Mouse (Mus musculus) brown adipose tissue, adult 24 weeks (tissue): ENCODE data around the gene Aig1. TPM values are rescaled to one million over a fixed set of nuclear protein-coding genes. Genes with fewer than 3 reads are reported as not detected.

Experiments used
- H3K27ac ChIP-seq: fragments of 200-500 bp; replicated peaks from 2 replicates; pipeline ENCODE4 v1.5.1; 2012; ENCODE audit warnings: low read depth, mild to moderate bottlenecking, low read length
- H3K4me1 ChIP-seq: fragments of 200-500 bp; 2 replicates; pipeline ENCODE4 v1.6.1; 2012; ENCODE audit warnings: low read length, mixed read lengths; ENCODE audit not compliant: control insufficient read depth, insufficient read depth, insufficient read length
- H3K4me3 ChIP-seq: fragments of 200-500 bp; 2 replicates; pipeline ENCODE4 v1.5.1; 2012; ENCODE audit warnings: low read depth, mild to moderate bottlenecking, low read length, moderate library complexity; ENCODE audit not compliant: insufficient read depth
- polyA plus RNA-seq: library from polyadenylated mRNA; stranded (reverse); fragments of >200 nt; gene quantifications from 2 replicates; pipeline ENCODE4 v1.2.4, GENCODE M21; 2012; ENCODE audit not compliant: missing spikeins, insufficient read depth, insufficient read length

Gene Aig1
- polyA plus RNA-seq, 1 experiment: 25.0 TPM

- no peak overlapping the region for H3K4me3 ChIP-seq
- H3K27ac ChIP-seq: 0 out of 2 replicates have a peak overlapping the region, but pooled peaks have one; percentile 2
- H3K4me1 ChIP-seq: peaks cover 21% of the 10 kb centered on the region
These were observed 183.4 kb downstream of the Aig1 start for GRCm38 (mm10) chr10:13685366-13685765.

- Histone ChIP-seq H3K4me3 (no peak overlapping the region), H3K4me1 (peaks cover 21% of the 10 kb centered on the region), H3K27ac (no peak overlapping the region)
These were observed 184.3 kb downstream of the Aig1 start for GRCm38 (mm10) chr10:13684452-13684851.

- Histone ChIP-seq H3K4me1 (peaks cover 17% of the 10 kb centered on the region), H3K4me3 (no peak overlapping the region), H3K27ac (no peak overlapping the region)
These were observed 186.2 kb downstream of the Aig1 start for GRCm38 (mm10) chr10:13682565-13682964.

GRCm38 (mm10) chr10:13677440-13677839 lies 191.3 kb downstream of the Aig1 start:
- no peak overlapping the region for H3K27ac ChIP-seq
- no peaks in the 10 kb centered on the region; the same call in 1 of the 2 replicates for H3K4me1 ChIP-seq
- no peak overlapping the region for H3K4me3 ChIP-seq

- Histone ChIP-seq H3K4me1 (no peaks in the 10 kb centered on the region; the same call in 1 of the 2 replicates), H3K4me3 (no peak overlapping the region), H3K27ac (no peak overlapping the region)
These were observed 193.8 kb downstream of the Aig1 start for GRCm38 (mm10) chr10:13675033-13675379.

- no peak overlapping the region for H3K4me3 ChIP-seq
- no peak overlapping the region for H3K27ac ChIP-seq
- no peaks in the 10 kb centered on the region; the same call in 1 of the 2 replicates for H3K4me1 ChIP-seq
These were observed 194.3 kb downstream of the Aig1 start for GRCm38 (mm10) chr10:13674304-13675032.

GRCm38 (mm10) chr10:13667166-13667696 lies 201.5 kb downstream of the Aig1 start:
- Histone ChIP-seq H3K4me3 (no peak overlapping the region), H3K27ac (peak overlapping the region; percentile 93), H3K4me1 (peaks cover 7% of the 10 kb centered on the region; the same call in 1 of the 2 replicates)

- H3K4me1 ChIP-seq: peaks cover 7% of the 10 kb centered on the region; the same call in 1 of the 2 replicates
- H3K27ac ChIP-seq: no peak overlapping the region
- H3K4me3 ChIP-seq: no peak overlapping the region
These were observed 205.3 kb downstream of the Aig1 start for GRCm38 (mm10) chr10:13663476-13663875.

GRCm38 (mm10) chr10:13659778-13660177 lies 209.0 kb downstream of the Aig1 start:
- no peak overlapping the region for H3K27ac ChIP-seq
- H3K4me1 ChIP-seq: no peaks in the 10 kb centered on the region
- no peak overlapping the region for H3K4me3 ChIP-seq

GRCm38 (mm10) chr10:13653739-13654462 lies 214.9 kb downstream of the Aig1 start:
- no peak overlapping the region for H3K27ac ChIP-seq
- H3K4me1 ChIP-seq: peaks cover 5% of the 10 kb centered on the region; the same call in 1 of the 2 replicates
- H3K4me3 ChIP-seq: no peak overlapping the region

GRCm38 (mm10) chr10:13653326-13653725 lies 215.5 kb downstream of the Aig1 start:
- H3K4me3 ChIP-seq: no peak overlapping the region
- no peak overlapping the region for H3K27ac ChIP-seq
- peaks cover 5% of the 10 kb centered on the region; the same call in 1 of the 2 replicates for H3K4me1 ChIP-seq

GRCm38 (mm10) chr10:13652061-13652460 lies 216.7 kb downstream of the Aig1 start:
- Histone ChIP-seq H3K4me1 (peaks cover 5% of the 10 kb centered on the region; the same call in 1 of the 2 replicates), H3K27ac (no peak overlapping the region), H3K4me3 (no peak overlapping the region)

- no peak overlapping the region for H3K4me3 ChIP-seq
- no peak overlapping the region for H3K27ac ChIP-seq
- no peaks in the 10 kb centered on the region for H3K4me1 ChIP-seq
These were observed 227.0 kb downstream of the Aig1 start for GRCm38 (mm10) chr10:13641750-13642149.

GRCm38 (mm10) chr10:13631796-13632195 lies 237.0 kb downstream of the Aig1 start:
- H3K27ac ChIP-seq: peak overlapping the region; percentile 42
- H3K4me1 ChIP-seq: no peaks in the 10 kb centered on the region
- no peak overlapping the region for H3K4me3 ChIP-seq

- Histone ChIP-seq H3K4me1 (no peaks in the 10 kb centered on the region), H3K27ac (no peak overlapping the region), H3K4me3 (no peak overlapping the region)
These were observed 245.0 kb downstream of the Aig1 start for GRCm38 (mm10) chr10:13623735-13624134.
